Mouse (Mus musculus) lung, adult 2 months (tissue): ENCODE results near the gene Ly6f. TPM values are rescaled to one million over a fixed set of nuclear protein-coding genes. Genes with fewer than 3 reads are reported as not detected.

Source experiments
- DNase-seq: peaks from one replicate; pipeline ENCODE4 v3.0.0; 2022
- H3K4me1 ChIP-seq: fragments of 200-500 bp; 2 replicates; pipeline ENCODE4 v1.6.1; 2011; ENCODE audit warnings: low read length; ENCODE audit not compliant: control insufficient read depth, insufficient read depth
- H3K4me3 ChIP-seq: fragments of 200-500 bp; replicated peaks from 2 replicates; pipeline ENCODE3; 2011; ENCODE audit warnings: low read depth, mild to moderate bottlenecking, control low read depth, low read length; ENCODE audit errors: extremely low read depth
- CTCF ChIP-seq: fragments of 200-500 bp; IDR thresholded peaks from 2 replicates; pipeline ENCODE4 v1.5.1; 2011; ENCODE audit warnings: mild to moderate bottlenecking, low read length, control low read depth; ENCODE audit not compliant: insufficient read depth
- POLR2A ChIP-seq: fragments of 200-500 bp; IDR thresholded peaks from 2 replicates; pipeline ENCODE4 v1.6.1; 2011; ENCODE audit warnings: low read depth, mild to moderate bottlenecking, control low read depth, low read length, borderline replicate concordance; ENCODE audit errors: extremely low read depth
- WGBS: fragments of 180-500 bp; shearing (Covaris S2); methylation state at CpG from one replicate; pipeline ENCODE4 v1.1.7; 2018; 5-methylcytosine and 5-hydroxymethylcytosine counted together
- polyA plus RNA-seq: library from polyadenylated mRNA; depleted of rRNA; stranded (reverse); fragments of >200 nt; gene quantifications from 2 replicates; pipeline ENCODE4 v1.2.3, GENCODE M21; 2012; rRNA removed

The Ly6f gene
- polyA plus RNA-seq, 1 experiment: not detected

GRCm38 (mm10) chr15:75309946-75310345 lies 41.7 kb downstream of the Ly6f start:
- no peak for DNase-seq
- TF ChIP-seq POLR2A (no peak), CTCF (no peak)
- WGBS: 97% methylated on average over 1 of the region's 1 CpGs
- no peaks in the 10 kb centered on the region for H3K4me1 ChIP-seq
- H3K4me3 ChIP-seq: no peak overlapping the region

DNA sequence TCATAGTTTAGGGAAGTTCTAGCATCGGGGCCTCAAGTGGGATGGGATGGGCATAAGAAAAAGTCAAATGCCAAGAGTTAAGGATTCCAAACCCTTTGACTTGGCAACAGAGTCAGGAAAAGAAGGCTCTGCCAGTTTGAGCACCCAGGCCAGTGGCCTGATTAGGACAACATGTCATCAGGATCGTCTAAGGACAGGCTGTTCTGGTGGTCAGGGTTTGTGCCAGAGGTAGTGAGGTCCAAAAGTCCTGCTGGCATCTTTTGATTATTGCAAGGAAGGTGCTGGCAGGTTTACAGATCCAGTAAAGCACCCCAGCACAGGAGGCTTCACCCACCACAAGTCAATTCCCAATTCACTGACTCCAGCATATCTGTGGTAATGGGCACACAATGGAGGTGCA lies 46.2 kb downstream of the Ly6f start:
- Histone ChIP-seq H3K4me1 (no peaks in the 10 kb centered on the region), H3K4me3 (no peak overlapping the region)
- no peak for TF ChIP-seq CTCF
- no peak for TF ChIP-seq POLR2A
- WGBS: 80% methylated on average over 2 of the region's 2 CpGs
- no peak for DNase-seq

GRCm38 (mm10) chr15:75317255-75317654 lies 49.0 kb downstream of the Ly6f start:
- Histone ChIP-seq H3K4me3 (no peak overlapping the region), H3K4me1 (no peaks in the 10 kb centered on the region)
- DNase-seq: no peak
- WGBS: 43% methylated on average over 2 of the region's 2 CpGs
- TF ChIP-seq POLR2A: no peak
- TF ChIP-seq CTCF: no peak

- no peak overlapping the region for H3K4me3 ChIP-seq
- H3K4me1 ChIP-seq: no peaks in the 10 kb centered on the region
- 74% methylated on average over 3 of the region's 3 CpGs for WGBS
- no peak for DNase-seq
- TF ChIP-seq CTCF (no peak), POLR2A (no peak)
Observed at GRCm38 (mm10) chr15:75318584-75318983, 50.4 kb downstream of the Ly6f start.

DNA sequence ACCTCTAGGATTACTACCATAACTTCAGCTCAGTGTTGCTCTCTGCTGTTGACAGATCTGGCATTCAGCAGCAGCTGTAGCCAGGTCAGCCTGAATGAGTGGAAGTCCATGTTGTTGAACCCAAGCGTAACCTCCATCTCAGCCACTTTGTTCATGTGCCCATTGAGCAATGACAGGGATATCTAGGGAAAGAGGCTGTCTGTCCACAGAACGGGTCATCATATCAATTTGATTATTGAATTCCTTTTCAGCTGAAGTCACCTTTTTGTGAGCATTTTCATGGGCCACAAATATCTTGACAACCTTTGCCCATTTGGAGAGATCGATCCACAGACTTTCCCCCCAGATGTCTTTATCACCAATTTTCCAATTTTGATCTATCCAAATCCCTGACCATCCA lies 51.9 kb downstream of the Ly6f start:
- DNase-seq: no peak
- TF ChIP-seq POLR2A: no peak
- no peak for TF ChIP-seq CTCF
- Histone ChIP-seq H3K4me1 (no peaks in the 10 kb centered on the region), H3K4me3 (no peak overlapping the region)
- 85% methylated on average over 3 of the region's 3 CpGs for WGBS

Other genes with a start within 250 kb of the Ly6f start
- gene Ly6c1, start 219.6 kb upstream of the Ly6f start, polyA plus RNA-seq: 806 and 848 TPM in 2 replicates
- 37.1 and 42.9 TPM in 2 replicates for gene Ly6c2, start 156.5 kb upstream of the Ly6f start, polyA plus RNA-seq
- gene Ly6g, start 113.2 kb upstream of the Ly6f start, polyA plus RNA-seq: 0.26 and 0.38 TPM in 2 replicates
- gene BC025446, start 52.0 kb upstream of the Ly6f start, polyA plus RNA-seq: 0.10 and 0.13 TPM in 2 replicates